Mouse (Mus musculus) cerebellum, postnatal 14 days (tissue): ENCODE measurements around the gene Ccdc47.

ENCODE experiments used
- DNase-seq, 2 experiments: peaks; one replicate each; pipeline ENCODE4 v3.0.0; 2021; ENCODE audit warnings: mixed read lengths in 2 of 2

The Ccdc47 gene

GRCm38 (mm10) chr11:106159921-106160840 is 56.0 kb downstream of the Ccdc47 start:
- peak; percentile 85 to 89 for DNase-seq

GRCm38 (mm10) chr11:106159216-106159920 is 56.8 kb downstream of the Ccdc47 start:
- peak; percentile 48 to 49 for DNase-seq

DNA sequence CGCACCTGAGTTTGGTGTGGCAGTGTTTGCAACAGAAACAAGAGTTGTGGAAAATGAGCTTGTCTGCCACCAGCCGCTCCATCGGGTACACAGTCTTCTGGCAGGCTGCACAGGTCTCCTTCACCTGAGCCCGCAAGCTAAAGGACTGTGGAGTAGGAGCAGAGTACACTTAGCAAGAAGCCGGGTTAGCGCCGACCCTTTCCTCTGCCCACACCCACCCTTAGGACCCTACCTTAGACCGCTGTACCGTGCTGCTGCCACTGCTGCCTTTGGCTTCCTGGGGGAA is 57.3 kb downstream of the Ccdc47 start:
- DNase-seq, result no peak

GRCm38 (mm10) chr11:106158081-106158929 is 57.8 kb downstream of the Ccdc47 start:
- peak; percentile 41 to 55 for DNase-seq

DNA sequence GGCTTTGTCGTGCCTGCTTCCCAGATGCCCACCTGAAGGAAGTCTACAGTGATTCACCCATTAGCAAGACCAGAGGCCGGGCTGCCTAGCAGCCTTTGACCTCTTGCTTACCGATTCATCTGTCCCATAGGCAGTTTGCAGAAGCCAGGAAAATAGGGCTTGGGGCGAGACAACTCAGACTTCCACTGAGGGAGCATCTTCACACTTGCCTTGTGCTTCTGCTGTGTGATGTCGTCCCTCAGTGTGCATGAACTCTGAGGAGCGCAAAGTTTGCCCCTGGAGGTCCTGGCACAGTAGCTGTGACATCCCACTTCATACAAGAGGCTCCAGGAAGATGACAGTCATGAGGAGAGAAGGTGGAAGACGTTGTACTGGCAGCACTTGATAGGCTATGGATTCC is 59.0 kb downstream of the Ccdc47 start:
- DNase-seq, result no peak

DNA sequence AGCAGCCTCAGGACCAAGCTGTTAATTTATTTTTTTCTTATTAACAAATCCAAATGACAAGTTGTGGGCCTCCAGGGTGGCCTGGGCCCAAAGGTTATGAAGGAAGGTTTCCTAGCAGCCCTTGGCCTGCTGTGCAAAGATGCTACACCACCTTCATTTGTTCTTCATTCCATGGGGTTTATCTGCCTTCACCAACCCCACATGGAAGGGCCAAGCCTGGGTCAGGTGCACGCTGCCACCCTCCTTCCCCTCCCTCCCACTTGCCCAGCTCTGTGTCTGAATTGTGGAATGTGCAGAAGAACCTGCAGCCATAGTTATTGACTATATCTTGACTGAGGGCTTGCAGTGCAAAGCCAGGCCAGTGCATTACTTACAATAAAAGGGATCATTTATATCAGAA is 59.9 kb downstream of the Ccdc47 start:
- no peak for DNase-seq

DNA sequence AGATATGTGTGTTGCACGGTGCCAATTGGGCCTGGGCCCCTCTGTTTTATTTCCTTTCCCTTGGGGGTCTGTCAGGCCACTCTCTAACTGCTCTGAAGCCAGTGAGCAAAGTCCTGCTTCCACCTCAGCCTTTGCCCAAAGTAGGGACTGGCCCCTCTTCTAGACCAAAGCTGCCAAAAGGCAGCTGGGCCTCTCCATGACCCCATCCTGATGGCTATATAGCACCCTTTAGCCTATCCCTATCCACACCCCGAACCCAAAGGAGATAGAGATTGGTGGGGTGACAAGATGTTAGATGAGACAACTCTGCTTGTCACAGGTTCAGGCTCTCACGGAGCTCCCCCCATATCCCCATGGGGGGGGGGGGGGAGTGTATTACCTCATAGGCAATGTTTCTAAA is 60.4 kb downstream of the Ccdc47 start:
- no peak for DNase-seq

- DNase-seq, result no peak
These were observed 61.4 kb downstream of the Ccdc47 start for GRCm38 (mm10) chr11:106154770-106155169.

DNA sequence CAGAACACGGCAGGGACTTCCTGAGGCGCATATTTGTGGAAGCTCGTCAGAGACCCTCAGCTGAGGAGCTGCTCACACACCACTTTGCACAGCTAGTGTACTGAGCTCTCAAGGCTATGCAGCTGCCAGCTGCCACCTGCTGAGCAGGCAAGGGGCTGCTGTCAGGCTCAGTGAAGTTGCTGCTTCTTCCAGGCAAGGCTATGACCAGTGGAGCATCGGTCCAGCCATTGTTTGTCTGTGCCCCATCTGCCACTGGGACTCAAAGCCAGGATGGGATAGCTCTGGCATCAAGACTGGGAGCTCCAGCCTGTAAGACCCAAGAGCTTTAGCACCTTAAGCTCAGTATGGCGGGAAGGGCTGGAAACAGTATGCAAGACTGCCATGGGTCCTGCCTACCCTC is 62.1 kb downstream of the Ccdc47 start:
- peak; percentile 27 to 34 for DNase-seq

GRCm38 (mm10) chr11:106152132-106152531 is 64.0 kb downstream of the Ccdc47 start:
- DNase-seq, result no peak

DNA sequence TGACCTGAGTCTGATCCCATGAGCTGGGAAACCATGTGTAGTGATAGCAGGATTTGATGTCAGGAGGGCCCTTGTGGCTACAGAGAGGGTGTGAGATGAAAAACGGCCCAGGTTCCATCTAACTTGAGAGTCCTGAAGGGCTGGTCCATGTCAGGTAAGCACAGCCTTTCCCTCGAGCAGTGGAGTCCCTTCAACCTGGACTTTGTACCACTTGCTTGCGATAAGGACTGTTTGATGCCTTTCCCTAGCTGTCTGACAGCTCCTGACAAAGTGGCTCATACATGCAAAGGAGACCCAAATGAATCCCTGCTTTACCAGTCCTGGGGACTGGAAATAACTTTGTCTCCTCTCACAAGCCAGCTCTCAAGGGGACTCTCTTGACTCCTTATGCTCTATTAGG is 64.9 kb downstream of the Ccdc47 start:
- DNase-seq, result no peak
